Mouse (Mus musculus): ENCODE data around the gene Rgs7. TPM values are rescaled to one million over a fixed set of nuclear protein-coding genes. Genes with fewer than 3 reads are reported as not detected.
A peak's percentile ranks its signal among the peaks of the same experiment; 100 is the strongest.

The Rgs7 gene
- polyA plus RNA-seq, 1 experiment from 2014 or later, result 15.0 TPM

DNA sequence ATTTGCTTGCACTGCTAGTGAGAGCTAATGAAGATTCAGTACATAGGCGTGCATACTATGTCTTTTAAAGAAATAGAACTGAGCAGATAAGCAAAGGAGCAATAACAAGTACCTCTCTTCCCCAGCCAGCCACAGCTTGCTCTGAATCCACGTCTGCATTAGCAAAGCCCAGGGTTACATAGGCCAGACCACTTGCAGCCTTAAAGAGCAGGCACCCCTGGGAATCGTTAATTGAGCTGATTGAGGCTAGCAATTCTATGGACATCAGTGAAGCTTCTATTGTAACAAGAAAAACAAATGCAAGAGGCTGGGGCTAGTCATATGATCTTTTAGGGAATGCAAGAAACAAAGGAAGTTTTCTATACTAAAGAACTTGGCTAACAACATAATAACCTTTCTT is 81.9 kb downstream of the Rgs7 start:
- Histone ChIP-seq H3K36me3 (ENCODE audit: control insufficient read depth, insufficient read depth, low read length) (no peaks in the 10 kb centered on the region), H3K27me3 (ENCODE audit: control insufficient read depth, insufficient read depth, low read length) (no peaks in the 10 kb centered on the region), H3K9ac (ENCODE audit: low read length) (no peak overlapping the region), H3K9me3 (ENCODE audit: control insufficient read depth, low read length) (no peaks in the 10 kb centered on the region), H3K27ac (ENCODE audit: low read depth, low read length) (no peak overlapping the region), H3K4me3 (ENCODE audit: low read depth, low read length) (no peak overlapping the region), H3K4me2 (ENCODE audit: low read depth) (no peak overlapping the region), H3K4me1 (ENCODE audit: control insufficient read depth, insufficient read depth, low read length) (no peaks in the 10 kb centered on the region)
- DNase-seq (ENCODE audit: low spot score) (no peak), ATAC-seq (ENCODE audit: insufficient read depth, low FRiP score, low TSS enrichment) (no peak)
- 26% methylated on average over 3 of the region's 3 CpGs for WGBS

DNA sequence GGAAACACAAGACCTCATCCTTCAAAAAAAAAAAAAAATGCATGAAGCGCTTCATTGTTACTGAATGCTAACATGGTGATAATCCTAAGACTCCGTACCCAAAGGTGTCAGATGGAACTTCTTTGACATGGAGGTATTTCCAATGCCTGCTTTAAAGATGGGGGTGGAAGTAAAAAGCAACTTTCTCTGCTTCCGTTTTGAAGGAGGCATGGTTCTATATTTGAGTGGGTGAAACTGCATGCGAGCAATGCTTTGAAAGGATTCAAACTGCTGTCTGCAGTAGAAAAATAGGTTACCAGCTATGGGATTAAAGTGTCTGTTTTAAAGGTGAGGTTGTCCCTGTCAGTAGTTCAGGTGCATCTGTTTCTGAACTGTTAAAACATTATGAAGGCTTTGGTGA is 100.4 kb downstream of the Rgs7 start:
- DNase-seq (ENCODE audit: low spot score) (no peak), ATAC-seq (ENCODE audit: insufficient read depth, low FRiP score, low TSS enrichment) (no peak)
- Histone ChIP-seq H3K4me2 (ENCODE audit: low read depth) (no peak overlapping the region), H3K36me3 (ENCODE audit: control insufficient read depth, insufficient read depth, low read length) (no peaks in the 10 kb centered on the region), H3K9me3 (ENCODE audit: control insufficient read depth, low read length) (no peaks in the 10 kb centered on the region), H3K27me3 (ENCODE audit: control insufficient read depth, insufficient read depth, low read length) (no peaks in the 10 kb centered on the region), H3K4me3 (ENCODE audit: low read depth, low read length) (no peak overlapping the region), H3K27ac (ENCODE audit: low read depth, low read length) (no peak overlapping the region), H3K9ac (ENCODE audit: low read length) (no peak overlapping the region), H3K4me1 (ENCODE audit: control insufficient read depth, insufficient read depth, low read length) (no peaks in the 10 kb centered on the region)
- WGBS, result 88% methylated on average over 4 of the region's 4 CpGs

DNA sequence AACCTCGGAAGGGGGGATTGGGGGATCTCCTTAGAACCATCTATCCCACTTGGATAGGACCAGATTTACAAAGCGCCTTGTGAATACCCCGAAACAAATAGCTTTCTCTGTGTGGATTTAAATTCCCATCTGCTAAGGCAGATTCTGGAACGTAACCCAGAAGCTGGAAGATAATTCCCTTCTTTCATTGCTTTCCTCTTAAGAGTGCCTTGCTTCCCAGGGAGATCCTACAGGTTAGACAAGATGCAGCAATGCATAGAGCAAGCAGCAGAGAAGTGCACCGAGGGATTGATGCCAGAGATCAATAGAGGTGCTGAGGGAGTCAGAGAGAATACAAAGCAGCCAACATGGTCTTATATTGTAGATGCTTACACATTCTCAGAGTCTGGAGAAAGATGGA is 103.0 kb downstream of the Rgs7 start:
- H3K4me2 ChIP-seq (ENCODE audit: low read depth), result no peak overlapping the region
- no peaks in the 10 kb centered on the region for H3K36me3 ChIP-seq (ENCODE audit: control insufficient read depth, insufficient read depth, low read length)
- H3K4me1 ChIP-seq (ENCODE audit: control insufficient read depth, insufficient read depth, low read length), result peaks cover 4% of the 10 kb centered on the region
- WGBS, result 83% methylated on average over 5 of the region's 5 CpGs
- H3K9me3 ChIP-seq (ENCODE audit: control insufficient read depth, low read length), result no peaks in the 10 kb centered on the region
- DNase-seq (ENCODE audit: low spot score) (no peak), ATAC-seq (ENCODE audit: insufficient read depth, low FRiP score, low TSS enrichment) (no peak)
- H3K27me3 ChIP-seq (ENCODE audit: control insufficient read depth, insufficient read depth, low read length), result no peaks in the 10 kb centered on the region
- no peak overlapping the region for H3K27ac ChIP-seq (ENCODE audit: low read depth, low read length)
- H3K9ac ChIP-seq (ENCODE audit: low read length), result no peak overlapping the region
- H3K4me3 ChIP-seq (ENCODE audit: low read depth, low read length), result no peak overlapping the region

DNA sequence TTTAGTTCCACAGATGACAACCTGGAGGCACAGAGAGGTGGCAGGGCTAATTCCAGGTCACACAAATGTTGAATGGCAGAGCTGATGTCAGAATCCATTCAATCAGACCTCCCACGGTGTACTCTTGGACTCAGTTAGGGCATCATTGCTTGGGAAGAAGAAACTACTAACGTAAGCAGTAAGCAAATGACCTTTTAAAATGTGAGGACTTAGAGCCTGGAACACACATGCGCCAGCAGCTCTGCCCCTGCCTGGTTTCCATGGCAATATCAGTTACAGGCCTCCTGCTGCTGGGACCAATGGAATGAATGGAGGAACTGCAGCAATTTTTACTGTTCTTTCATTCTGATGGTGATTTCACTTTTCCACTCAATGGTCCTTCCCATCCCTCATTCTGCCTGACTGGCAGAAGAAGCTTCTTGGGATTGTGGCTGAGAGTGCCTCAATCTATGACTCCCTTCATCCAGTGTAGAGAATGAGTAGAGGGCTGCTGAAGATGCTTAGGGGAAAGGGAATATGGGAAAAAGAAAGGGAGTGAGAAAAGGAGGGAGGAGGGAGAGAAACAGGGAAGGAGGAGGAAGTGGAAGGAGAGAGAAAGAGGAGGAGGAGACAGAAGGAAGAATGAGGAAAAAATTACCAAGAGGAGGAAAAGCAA is 106.6 kb downstream of the Rgs7 start:
- DNase-seq (ENCODE audit: low spot score), result peak; percentile 66
- WGBS, result 21% methylated on average over 3 of the region's 3 CpGs
- peaks cover 4% of the 10 kb centered on the region for H3K4me1 ChIP-seq (ENCODE audit: control insufficient read depth, insufficient read depth, low read length)

DNA sequence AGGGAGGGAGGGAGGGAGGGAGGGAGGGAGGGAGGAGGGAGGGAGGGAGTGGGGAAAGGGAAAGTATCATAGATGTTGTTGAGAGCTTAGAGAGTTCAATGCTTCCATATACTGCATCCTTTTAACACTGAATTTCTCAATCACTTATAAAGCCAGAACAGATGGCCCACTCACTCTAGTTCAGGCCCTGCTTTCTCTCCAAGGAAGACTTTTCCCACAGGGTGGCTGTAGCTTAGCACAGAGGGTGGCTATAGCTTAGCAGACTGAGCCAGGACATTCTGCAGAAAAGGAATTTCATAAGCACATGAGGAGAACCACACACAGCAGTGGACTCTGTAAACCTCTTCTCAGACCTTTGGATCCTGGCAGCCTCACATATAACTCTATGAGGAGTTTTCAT is 119.7 kb downstream of the Rgs7 start:
- Histone ChIP-seq H3K9me3 (ENCODE audit: control insufficient read depth, low read length) (no peaks in the 10 kb centered on the region), H3K36me3 (ENCODE audit: control insufficient read depth, insufficient read depth, low read length) (no peaks in the 10 kb centered on the region), H3K27me3 (ENCODE audit: control insufficient read depth, insufficient read depth, low read length) (no peaks in the 10 kb centered on the region), H3K4me2 (ENCODE audit: low read depth) (no peak overlapping the region), H3K4me1 (ENCODE audit: control insufficient read depth, insufficient read depth, low read length) (no peaks in the 10 kb centered on the region), H3K9ac (ENCODE audit: low read length) (no peak overlapping the region), H3K27ac (ENCODE audit: low read depth, low read length) (no peak overlapping the region), H3K4me3 (ENCODE audit: low read depth, low read length) (no peak overlapping the region)
- no peak for DNase-seq (ENCODE audit: low spot score)
- ATAC-seq (ENCODE audit: insufficient read depth, low FRiP score, low TSS enrichment), result no peak

More for the DNA sequence above, 106.6 kb downstream of the Rgs7 start:
- Histone ChIP-seq H3K27ac (ENCODE audit: low read depth, low read length) (no peak overlapping the region), H3K36me3 (ENCODE audit: control insufficient read depth, insufficient read depth, low read length) (no peaks in the 10 kb centered on the region), H3K4me2 (ENCODE audit: low read depth) (no peak overlapping the region), H3K4me3 (ENCODE audit: low read depth, low read length) (no peak overlapping the region), H3K27me3 (ENCODE audit: control insufficient read depth, insufficient read depth, low read length) (no peaks in the 10 kb centered on the region), H3K9ac (ENCODE audit: low read length) (no peak overlapping the region), H3K9me3 (ENCODE audit: control insufficient read depth, low read length) (no peaks in the 10 kb centered on the region)
- ATAC-seq (ENCODE audit: insufficient read depth, low FRiP score, low TSS enrichment), result peak; percentile 89

DNA sequence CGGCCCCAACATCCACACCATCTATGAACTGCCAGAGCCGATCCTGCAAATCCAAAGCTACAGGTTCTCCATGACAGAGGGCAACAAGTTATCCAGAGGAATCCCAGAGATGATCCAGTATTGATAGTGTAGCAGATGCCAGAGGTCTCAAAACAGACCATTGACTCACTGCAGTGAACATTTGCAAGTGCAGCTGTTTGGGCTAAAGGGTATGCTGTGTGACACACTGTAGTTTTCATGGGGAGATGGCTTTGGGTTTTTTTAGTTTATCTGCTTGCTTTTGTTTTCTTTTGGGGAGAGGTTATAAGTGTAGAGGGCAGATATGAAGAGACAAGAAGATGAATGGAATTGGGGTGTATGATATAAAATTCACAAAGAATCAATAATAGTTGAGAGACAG is 124.2 kb downstream of the Rgs7 start:
- no peaks in the 10 kb centered on the region for H3K9me3 ChIP-seq (ENCODE audit: control insufficient read depth, low read length)
- DNase-seq (ENCODE audit: low spot score) (no peak), ATAC-seq (ENCODE audit: insufficient read depth, low FRiP score, low TSS enrichment) (no peak)
- whole genome bisulfite sequencing, result 96% methylated on average over 2 of the region's 2 CpGs
- no peak overlapping the region for H3K27ac ChIP-seq (ENCODE audit: low read depth, low read length)
- no peak overlapping the region for H3K4me2 ChIP-seq (ENCODE audit: low read depth)
- H3K27me3 ChIP-seq (ENCODE audit: control insufficient read depth, insufficient read depth, low read length), result no peaks in the 10 kb centered on the region
- no peak overlapping the region for H3K4me3 ChIP-seq (ENCODE audit: low read depth, low read length)
- H3K9ac ChIP-seq (ENCODE audit: low read length), result no peak overlapping the region
- H3K4me1 ChIP-seq (ENCODE audit: control insufficient read depth, insufficient read depth, low read length), result no peaks in the 10 kb centered on the region
- no peaks in the 10 kb centered on the region for H3K36me3 ChIP-seq (ENCODE audit: control insufficient read depth, insufficient read depth, low read length)

DNA sequence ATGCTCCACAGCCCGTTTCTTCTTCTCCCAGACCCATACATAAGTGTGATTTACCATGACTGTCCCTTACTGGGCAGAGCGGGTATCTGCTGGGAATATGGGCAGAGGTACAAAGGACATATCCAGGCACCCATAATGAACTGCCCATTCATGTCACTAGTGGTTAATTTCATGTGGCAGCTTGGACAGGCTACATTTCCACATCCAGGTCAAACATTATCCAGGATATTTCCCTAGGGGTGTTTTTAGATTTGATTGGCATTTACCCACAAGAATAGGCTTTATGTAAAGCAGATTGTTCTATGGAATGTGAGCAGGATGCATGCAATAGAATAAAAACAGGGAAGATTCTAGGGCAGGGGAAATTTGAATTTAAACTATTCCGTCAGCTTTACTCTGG is 128.7 kb downstream of the Rgs7 start:
- no peak overlapping the region for H3K4me2 ChIP-seq (ENCODE audit: low read depth)
- WGBS, result 81% methylated on average over 3 of the region's 3 CpGs
- DNase-seq (ENCODE audit: low spot score) (no peak), ATAC-seq (ENCODE audit: insufficient read depth, low FRiP score, low TSS enrichment) (no peak)
- no peak overlapping the region for H3K4me3 ChIP-seq (ENCODE audit: low read depth, low read length)
- no peak overlapping the region for H3K27ac ChIP-seq (ENCODE audit: low read depth, low read length)
- H3K36me3 ChIP-seq (ENCODE audit: control insufficient read depth, insufficient read depth, low read length), result no peaks in the 10 kb centered on the region
- no peaks in the 10 kb centered on the region for H3K27me3 ChIP-seq (ENCODE audit: control insufficient read depth, insufficient read depth, low read length)
- H3K9me3 ChIP-seq (ENCODE audit: control insufficient read depth, low read length), result no peaks in the 10 kb centered on the region
- H3K9ac ChIP-seq (ENCODE audit: low read length), result no peak overlapping the region
- H3K4me1 ChIP-seq (ENCODE audit: control insufficient read depth, insufficient read depth, low read length), result no peaks in the 10 kb centered on the region

DNA sequence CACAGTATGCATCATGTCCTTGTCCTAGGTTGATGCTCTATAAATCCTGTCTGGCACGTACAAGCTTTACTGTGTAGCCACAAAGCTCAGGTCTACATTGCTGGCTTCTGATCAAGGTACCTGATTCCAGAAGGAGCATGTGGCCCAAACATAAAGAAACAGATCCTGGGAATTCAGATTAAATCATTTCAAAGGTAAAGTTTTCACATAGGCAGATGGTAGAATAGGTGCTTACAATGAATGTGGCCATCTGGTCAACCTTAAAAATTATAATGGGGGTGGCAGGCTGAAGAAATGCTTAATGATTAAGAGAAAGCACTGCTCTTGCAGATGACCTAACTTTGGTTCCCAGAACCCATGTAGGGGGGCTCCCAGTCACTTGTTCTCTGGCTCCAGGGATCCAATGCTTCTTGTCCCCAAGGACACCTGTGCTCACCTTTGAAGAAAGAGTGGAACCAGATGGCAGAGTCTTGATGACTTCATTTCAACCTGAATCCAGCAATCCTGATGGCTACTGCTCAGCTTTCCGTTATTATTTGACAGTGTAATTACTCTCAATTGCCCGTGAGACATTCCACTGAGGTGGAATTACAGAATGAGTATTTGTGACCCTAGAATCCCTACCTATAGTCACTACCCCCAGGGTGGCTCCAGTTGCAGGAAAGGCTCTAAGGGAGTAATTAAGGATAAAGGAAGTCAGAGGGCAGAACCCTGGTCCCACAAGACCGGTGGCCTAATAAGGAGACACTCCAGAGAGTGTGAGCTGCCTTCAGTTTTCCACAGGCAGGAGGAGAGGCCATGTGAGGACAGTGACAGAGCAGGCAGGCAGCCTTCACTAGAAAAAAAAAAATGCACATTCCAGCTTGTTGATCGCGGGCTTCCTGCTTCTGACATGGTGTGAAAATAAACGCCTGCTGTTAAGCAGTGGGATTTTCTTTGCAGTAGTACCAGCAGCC is 132.6 kb downstream of the Rgs7 start:
- Histone ChIP-seq H3K36me3 (ENCODE audit: control insufficient read depth, insufficient read depth, low read length) (no peaks in the 10 kb centered on the region), H3K4me3 (ENCODE audit: low read depth, low read length) (no peak overlapping the region), H3K4me1 (ENCODE audit: control insufficient read depth, insufficient read depth, low read length) (no peaks in the 10 kb centered on the region), H3K9me3 (ENCODE audit: control insufficient read depth, low read length) (no peaks in the 10 kb centered on the region), H3K4me2 (ENCODE audit: low read depth) (no peak overlapping the region), H3K9ac (ENCODE audit: low read length) (no peak overlapping the region), H3K27me3 (ENCODE audit: control insufficient read depth, insufficient read depth, low read length) (no peaks in the 10 kb centered on the region), H3K27ac (ENCODE audit: low read depth, low read length) (no peak overlapping the region)
- no peak for DNase-seq (ENCODE audit: low spot score)
- ATAC-seq (ENCODE audit: insufficient read depth, low FRiP score, low TSS enrichment), result no peak
- 44% methylated on average over 7 of the region's 7 CpGs for WGBS

DNA sequence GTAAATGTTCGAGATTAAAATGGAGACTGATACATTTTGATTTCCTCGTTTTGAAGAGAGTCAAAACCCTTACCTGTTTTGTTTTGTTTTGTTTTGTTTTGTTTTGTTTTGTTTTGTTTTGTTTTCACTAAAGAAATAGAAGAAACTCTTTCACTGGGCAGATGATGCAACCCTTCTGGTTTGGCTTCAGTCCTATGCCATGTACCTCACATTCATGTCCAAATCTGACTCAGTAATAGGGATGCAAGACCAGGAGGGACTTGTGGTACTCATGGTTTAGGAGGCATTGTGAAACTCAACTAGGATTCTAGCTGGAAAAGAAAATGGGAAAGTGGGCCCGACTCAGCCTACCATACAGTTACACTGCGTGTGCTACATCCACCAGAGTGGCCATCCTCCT is 139.4 kb downstream of the Rgs7 start:
- Histone ChIP-seq H3K4me2 (ENCODE audit: low read depth) (no peak overlapping the region), H3K4me1 (ENCODE audit: control insufficient read depth, insufficient read depth, low read length) (no peaks in the 10 kb centered on the region), H3K27me3 (ENCODE audit: control insufficient read depth, insufficient read depth, low read length) (no peaks in the 10 kb centered on the region), H3K4me3 (ENCODE audit: low read depth, low read length) (no peak overlapping the region), H3K9ac (ENCODE audit: low read length) (no peak overlapping the region), H3K9me3 (ENCODE audit: control insufficient read depth, low read length) (no peaks in the 10 kb centered on the region), H3K27ac (ENCODE audit: low read depth, low read length) (no peak overlapping the region), H3K36me3 (ENCODE audit: control insufficient read depth, insufficient read depth, low read length) (no peaks in the 10 kb centered on the region)
- WGBS, result 83% methylated on average over 4 of the region's 4 CpGs
- DNase-seq (ENCODE audit: low spot score) (no peak), ATAC-seq (ENCODE audit: insufficient read depth, low FRiP score, low TSS enrichment) (no peak)

Data from neural tube, embryonic 11.5 days (tissue).